In genomic region chr5:24525360-24526189, GRCm38 (mm10) we compare ENCODE assay signal across 10 mouse cellular contexts. TPM values are rescaled to one million over a fixed set of nuclear protein-coding genes. Genes with fewer than 3 reads are reported as not detected.
DNase-seq lines count a peak whose midpoint lies in the region; ATAC-seq lines count a peak whose summit lies in the region.
"Had no signal": no experiment of that assay in that cellular context is flagged by ENCODE, and none has a peak within 500 bp of the region (broad histone marks: within the 10 kb centered on the region; RNA-seq: fewer than 3 reads in every experiment).

No protein-coding gene starts in this region.

- no peaks in the 10 kb centered on the region for H3K36me3 ChIP-seq in heart, embryonic 13.5 days
- no peaks in the 10 kb centered on the region for H3K36me3 ChIP-seq in embryonic facial prominence, embryonic 11.5 days (replicated peaks; ENCODE audit: control insufficient read depth, insufficient read depth, low read depth, low read length)
- H3K36me3 ChIP-seq in hindbrain, embryonic 16.5 days (ENCODE audit: control insufficient read depth, insufficient read depth, low read length) = no peaks in the 10 kb centered on the region
- H3K36me3 ChIP-seq in midbrain, embryonic 14.5 days (ENCODE audit: control insufficient read depth, insufficient read depth, low read length) = no peaks in the 10 kb centered on the region

- H3K4me3 ChIP-seq in heart, embryonic 13.5 days = peak overlapping the region; percentile 52
- H3K4me3 ChIP-seq in embryonic facial prominence, embryonic 11.5 days (ENCODE audit: low read depth, low read length) = peak overlapping the region; percentile 28
- peak overlapping the region; percentile 57 for H3K4me3 ChIP-seq in hindbrain, embryonic 16.5 days (ENCODE audit: low read length)
- peak overlapping the region; percentile 42 for H3K4me3 ChIP-seq in midbrain, embryonic 14.5 days (replicated peaks; ENCODE audit: low read depth, low read length)

- WGBS in heart, embryonic 13.5 days = 5% methylated on average over 34 of the region's 34 CpGs
- WGBS in embryonic facial prominence, embryonic 11.5 days = 2% methylated on average over 34 of the region's 34 CpGs
- WGBS in hindbrain, embryonic 16.5 days = 4% methylated on average over 34 of the region's 34 CpGs
- 4% methylated on average over 34 of the region's 34 CpGs for WGBS in midbrain, embryonic 14.5 days

- no peak for DNase-seq in heart, postnatal 25 days (ENCODE audit: low spot score)
- no peak for DNase-seq in embryonic facial prominence, embryonic 11.5 days (ENCODE audit: low spot score)
- no peak for DNase-seq in midbrain, embryonic 14.5 days
- DNase-seq in left cerebral cortex, adult 11 months (ENCODE audit: low spot score) = no peak
- DNase-seq in Muller cell, postnatal 12 days (ENCODE audit: inconsistent ontology term) = no peak
- no peak for DNase-seq in left cerebral cortex, adult 18-20 months (ENCODE audit: low spot score in 2 of 2)

- H3K9me3 ChIP-seq in heart, embryonic 13.5 days = no peaks in the 10 kb centered on the region
- no peaks in the 10 kb centered on the region for H3K9me3 ChIP-seq in embryonic facial prominence, embryonic 11.5 days (replicated peaks; ENCODE audit: control insufficient read depth, low read length)
- no peaks in the 10 kb centered on the region for H3K9me3 ChIP-seq in hindbrain, embryonic 16.5 days (ENCODE audit: control insufficient read depth, low read length)
- H3K9me3 ChIP-seq in midbrain, embryonic 14.5 days (ENCODE audit: control insufficient read depth, low read length) = no peaks in the 10 kb centered on the region

- peaks cover 15% of the 10 kb centered on the region for H3K4me1 ChIP-seq in heart, embryonic 13.5 days
- H3K4me1 ChIP-seq in embryonic facial prominence, embryonic 11.5 days (ENCODE audit: control insufficient read depth, insufficient read depth, low read length) = peaks cover 9% of the 10 kb centered on the region
- H3K4me1 ChIP-seq in hindbrain, embryonic 16.5 days (ENCODE audit: control insufficient read depth, insufficient read depth, low read depth, low read length) = peaks cover 13% of the 10 kb centered on the region
- H3K4me1 ChIP-seq in midbrain, embryonic 14.5 days (ENCODE audit: control insufficient read depth, insufficient read depth, low read length) = peaks cover 11% of the 10 kb centered on the region; the same call in 1 of the 2 replicates

- no peak for ATAC-seq in heart, embryonic 13.5 days (ENCODE audit: extremely low read depth, insufficient number of reproducible peaks, low FRiP score, low TSS enrichment)
- no peak for ATAC-seq in embryonic facial prominence, embryonic 11.5 days (replicated peaks; ENCODE audit: insufficient number of reproducible peaks, low FRiP score, low TSS enrichment, low read depth)
- ATAC-seq in hindbrain, embryonic 16.5 days = no peak
- no peak for ATAC-seq in midbrain, embryonic 14.5 days (ENCODE audit: low FRiP score, low TSS enrichment)

- intact Hi-C loops in heart, postnatal 25 days (cut with DNase I) = no loop called here

- H3K4me2 ChIP-seq in heart, embryonic 13.5 days = peak overlapping the region; percentile 78
- H3K4me2 ChIP-seq in embryonic facial prominence, embryonic 11.5 days (ENCODE audit: low read depth, low read length) = peak overlapping the region; percentile 85; the same call in 1 of the 2 replicates
- peak overlapping the region; percentile 97 for H3K4me2 ChIP-seq in hindbrain, embryonic 16.5 days (ENCODE audit: low read length)
- peak overlapping the region; percentile 90 for H3K4me2 ChIP-seq in midbrain, embryonic 14.5 days (ENCODE audit: low read length)

- no peak overlapping the region for H3K27ac ChIP-seq in heart, embryonic 13.5 days (replicated peaks)
- no peak overlapping the region for H3K27ac ChIP-seq in embryonic facial prominence, embryonic 11.5 days (replicated peaks; ENCODE audit: low read depth, low read length)
- H3K27ac ChIP-seq in hindbrain, embryonic 16.5 days (ENCODE audit: low read depth, low read length) = no peak overlapping the region
- H3K27ac ChIP-seq in midbrain, embryonic 14.5 days (replicated peaks; ENCODE audit: low read depth, low read length) = no peak overlapping the region

- H3K27me3 ChIP-seq in heart, embryonic 13.5 days (replicated peaks) = peaks cover 94% of the 10 kb centered on the region
- H3K27me3 ChIP-seq in embryonic facial prominence, embryonic 11.5 days (ENCODE audit: control insufficient read depth, insufficient read depth, low read length) = peaks cover 69% of the 10 kb centered on the region
- H3K27me3 ChIP-seq in hindbrain, embryonic 16.5 days (replicated peaks; ENCODE audit: control insufficient read depth, insufficient read depth, low read length) = peaks cover 37% of the 10 kb centered on the region
- peaks cover 72% of the 10 kb centered on the region for H3K27me3 ChIP-seq in midbrain, embryonic 14.5 days (ENCODE audit: control insufficient read depth, insufficient read depth, low read length)

- peak overlapping the region; percentile 72; the same call in 1 of the 2 replicates for H3K9ac ChIP-seq in heart, embryonic 13.5 days
- no peak overlapping the region for H3K9ac ChIP-seq in embryonic facial prominence, embryonic 11.5 days (replicated peaks; ENCODE audit: low read length)
- peak overlapping the region; percentile 59 for H3K9ac ChIP-seq in hindbrain, embryonic 16.5 days (ENCODE audit: low read depth, low read length)
- H3K9ac ChIP-seq in midbrain, embryonic 14.5 days (replicated peaks; ENCODE audit: low read length) = peak overlapping the region; percentile 45; the same call in 1 of the 2 replicates

RNA-seq across cellular contexts. Expression of gene Gbx1, which starts 1.4 kb away (rescaled TPM):
- polyA plus RNA-seq in heart, embryonic 13.5 days (2015; fragmentation: Nextera tagmentation; extraction: Ambion mirVana) = 0.05 TPM in 1 of 2 replicates, not detected in the other
- not detected for total RNA-seq in heart, postnatal 25 days (2021)
- 0.07 and 0.13 TPM in 2 replicates for polyA plus RNA-seq in embryonic facial prominence, embryonic 11.5 days (2014; fragmentation: Nextera tagmentation; extraction: Ambion mirVana)
- 2.3 and 3.0 TPM in 2 replicates for polyA plus RNA-seq in hindbrain, embryonic 16.5 days (2015; fragmentation: Nextera tagmentation; extraction: Ambion mirVana)
- polyA plus RNA-seq in midbrain, embryonic 14.5 days (2014; fragmentation: Nextera tagmentation; extraction: Ambion mirVana) = 0.05 and 0.12 TPM in 2 replicates
- total RNA-seq in left cerebral cortex, adult 18-20 months (2021) = under 1 TPM; 0.21 to 0.33 TPM
- total RNA-seq: adrenal gland, postnatal 36 days had no signal

RNA-seq across cellular contexts. Expression of gene Asb10, which starts 15.2 kb away (rescaled TPM):
- polyA plus RNA-seq in heart, embryonic 13.5 days (2015; fragmentation: Nextera tagmentation; extraction: Ambion mirVana) = 4.1 TPM in 2 replicates
- 10 to 100 TPM; 85.1 to 85.9 TPM for total RNA-seq in heart, postnatal 25 days (2021)
- polyA plus RNA-seq in embryonic facial prominence, embryonic 11.5 days (2014; fragmentation: Nextera tagmentation; extraction: Ambion mirVana) = 0.24 and 0.36 TPM in 2 replicates
- 0.18 and 0.21 TPM in 2 replicates for polyA plus RNA-seq in hindbrain, embryonic 16.5 days (2015; fragmentation: Nextera tagmentation; extraction: Ambion mirVana)
- polyA plus RNA-seq in midbrain, embryonic 14.5 days (2014; fragmentation: Nextera tagmentation; extraction: Ambion mirVana) = 0.09 and 0.12 TPM in 2 replicates
- total RNA-seq in left cerebral cortex, adult 18-20 months (2021) = not detected

RNA-seq across cellular contexts. Expression of gene 4931409K22Rik, which starts 31.0 kb away (rescaled TPM):
- polyA plus RNA-seq in heart, embryonic 13.5 days (2015; fragmentation: Nextera tagmentation; extraction: Ambion mirVana) = 0.08 and 0.11 TPM in 2 replicates
- not detected for total RNA-seq in heart, postnatal 25 days (2021)
- not detected in 2 replicates for polyA plus RNA-seq in embryonic facial prominence, embryonic 11.5 days (2014; fragmentation: Nextera tagmentation; extraction: Ambion mirVana)
- 0.13 and 0.15 TPM in 2 replicates for polyA plus RNA-seq in hindbrain, embryonic 16.5 days (2015; fragmentation: Nextera tagmentation; extraction: Ambion mirVana)
- polyA plus RNA-seq in midbrain, embryonic 14.5 days (2014; fragmentation: Nextera tagmentation; extraction: Ambion mirVana) = not detected in 2 replicates
- not detected for total RNA-seq in left cerebral cortex, adult 18-20 months (2021)
- total RNA-seq: adrenal gland, postnatal 36 days had no signal
- polyA plus RNA-seq: large intestine, adult 2 months had no signal

RNA-seq across cellular contexts. Expression of gene Abcf2, which starts 51.7 kb away (rescaled TPM):
- polyA plus RNA-seq in heart, embryonic 13.5 days (2015; fragmentation: Nextera tagmentation; extraction: Ambion mirVana) = 66.7 and 70.7 TPM in 2 replicates
- 10 to 100 TPM; 48.0 to 53.2 TPM for total RNA-seq in heart, postnatal 25 days (2021)
- polyA plus RNA-seq in embryonic facial prominence, embryonic 11.5 days (2014; fragmentation: Nextera tagmentation; extraction: Ambion mirVana) = 148 and 159 TPM in 2 replicates
- polyA plus RNA-seq in hindbrain, embryonic 16.5 days (2015; fragmentation: Nextera tagmentation; extraction: Ambion mirVana) = 80.9 and 84.8 TPM in 2 replicates
- 79.3 and 88.1 TPM in 2 replicates for polyA plus RNA-seq in midbrain, embryonic 14.5 days (2014; fragmentation: Nextera tagmentation; extraction: Ambion mirVana)
- total RNA-seq in left cerebral cortex, adult 18-20 months (2021) = 10 to 100 TPM; 89.7 to 90.5 TPM
